Mouse (Mus musculus) neural tube, embryonic 15.5 days (tissue): ENCODE measurements at regions not wholly inside any gene's neighbourhood (a gene's known extent, or its start where the extent isn't known, plus 50 kb on each side); places are given as distances from the start of the nearest gene placed in this dataset.

Experiments
- ATAC-seq: fragments of 200-750 bp; cut with Nextera tagmentation; 2 replicates; pipeline ENCODE4 v1.8.0; 2017; ENCODE audit warnings: mild to moderate bottlenecking, moderate TSS enrichment, moderate library complexity; ENCODE audit not compliant: low FRiP score
- H3K27ac ChIP-seq: fragments of 300-500 bp; sonication (generic); replicated peaks from 2 replicates; pipeline ENCODE4 v1.5.1; 2015; ENCODE audit warnings: mild to moderate bottlenecking, inconsistent platforms
- H3K27me3 ChIP-seq: fragments of 300-500 bp; sonication (generic); replicated peaks from 2 replicates; pipeline ENCODE4 v1.6.1; 2015; ENCODE audit warnings: inconsistent platforms
- H3K36me3 ChIP-seq: fragments of 300-500 bp; sonication (generic); 2 replicates; pipeline ENCODE4 v1.6.1; 2015; ENCODE audit warnings: inconsistent platforms
- H3K4me1 ChIP-seq: fragments of 300-500 bp; sonication (generic); 2 replicates; pipeline ENCODE4 v1.6.1; 2015; ENCODE audit warnings: inconsistent platforms
- H3K4me2 ChIP-seq: fragments of 300-500 bp; sonication (generic); 2 replicates; pipeline ENCODE4 v1.6.1; 2015; ENCODE audit warnings: inconsistent platforms, mild to moderate bottlenecking, moderate library complexity
- H3K4me3 ChIP-seq: fragments of 300-500 bp; sonication (generic); replicated peaks from 2 replicates; pipeline ENCODE4 v1.5.1; 2015; ENCODE audit warnings: mild to moderate bottlenecking, inconsistent platforms
- H3K9ac ChIP-seq: fragments of 300-500 bp; sonication (generic); replicated peaks from 2 replicates; pipeline ENCODE4 v1.6.1; 2015; ENCODE audit warnings: mild to moderate bottlenecking, inconsistent platforms
- H3K9me3 ChIP-seq: fragments of 300-500 bp; sonication (generic); replicated peaks from 2 replicates; pipeline ENCODE4 v1.6.1; 2016; ENCODE audit warnings: inconsistent platforms
- WGBS: fragments of 180-500 bp; shearing (Covaris S2); methylation state at CpG from one replicate; pipeline ENCODE4 v1.1.7; 2015; ENCODE audit warnings: mixed read lengths; 5-methylcytosine and 5-hydroxymethylcytosine counted together

DNA sequence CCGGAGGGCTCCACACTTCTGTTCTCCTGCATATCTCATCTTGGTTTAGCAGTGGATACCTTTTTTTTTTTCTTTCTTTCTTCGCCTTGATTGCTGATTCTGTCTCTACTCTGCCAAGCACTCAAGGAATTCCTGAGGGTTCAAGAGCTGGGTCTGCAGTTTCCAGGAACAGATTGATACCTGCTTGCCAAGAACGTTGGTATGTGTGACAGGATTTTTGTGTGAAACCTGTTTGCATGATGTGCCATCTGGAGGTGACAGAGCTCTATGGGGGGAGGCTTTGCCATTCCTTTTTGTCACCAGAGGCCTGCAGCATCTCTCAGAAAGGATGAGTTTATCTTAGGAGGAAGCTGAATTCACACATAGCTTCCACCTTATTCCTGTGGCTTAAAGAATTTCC, 255.6 kb upstream of the Tas2r119 start:
- Histone ChIP-seq H3K4me3 (no peak overlapping the region), H3K27ac (no peak overlapping the region), H3K9ac (no peak overlapping the region), H3K4me1 (no peaks in the 10 kb centered on the region), H3K9me3 (no peaks in the 10 kb centered on the region), H3K4me2 (no peak overlapping the region), H3K36me3 (no peaks in the 10 kb centered on the region), H3K27me3 (no peaks in the 10 kb centered on the region)
- WGBS, result 89% methylated on average over 3 of the region's 3 CpGs
- no peak for ATAC-seq

GRCm38 (mm10) chr15:31960301-31960700, 216.8 kb upstream of the Tas2r119 start:
- H3K4me2 ChIP-seq, result no peak overlapping the region
- H3K9ac ChIP-seq, result no peak overlapping the region
- no peak overlapping the region for H3K27ac ChIP-seq
- no peak overlapping the region for H3K4me3 ChIP-seq
- no peaks in the 10 kb centered on the region for H3K36me3 ChIP-seq
- H3K27me3 ChIP-seq, result no peaks in the 10 kb centered on the region
- ATAC-seq, result no peak
- 84% methylated on average over 4 of the region's 4 CpGs for WGBS
- H3K9me3 ChIP-seq, result no peaks in the 10 kb centered on the region
- H3K4me1 ChIP-seq, result no peaks in the 10 kb centered on the region

DNA sequence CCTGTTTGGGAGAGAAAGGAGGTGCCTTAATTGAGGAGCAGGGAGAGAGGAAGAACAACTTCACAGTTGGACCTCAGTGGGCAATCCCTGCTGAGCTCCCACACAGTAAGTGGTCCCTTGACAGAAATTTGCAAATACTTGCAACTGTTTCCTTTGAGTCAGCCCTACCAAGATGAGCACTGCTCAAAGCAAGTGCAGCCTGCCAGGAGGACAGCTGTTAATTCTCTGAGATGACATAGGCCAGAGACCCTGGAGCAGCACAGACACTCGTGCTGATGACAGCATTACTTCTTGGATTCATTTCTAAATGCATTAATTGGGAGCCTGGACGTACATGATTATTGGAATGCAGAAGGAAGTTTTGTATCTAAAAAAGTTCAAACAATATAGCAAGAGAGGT, 215.1 kb upstream of the Tas2r119 start:
- Histone ChIP-seq H3K9me3 (no peaks in the 10 kb centered on the region), H3K4me1 (no peaks in the 10 kb centered on the region), H3K27me3 (no peaks in the 10 kb centered on the region), H3K36me3 (no peaks in the 10 kb centered on the region), H3K9ac (no peak overlapping the region), H3K4me3 (no peak overlapping the region), H3K27ac (no peak overlapping the region), H3K4me2 (no peak overlapping the region)
- WGBS, result 64% methylated on average over 2 of the region's 2 CpGs
- no peak for ATAC-seq

GRCm38 (mm10) chr15:31964911-31965310, 212.2 kb upstream of the Tas2r119 start:
- no peak overlapping the region for H3K4me3 ChIP-seq

DNA sequence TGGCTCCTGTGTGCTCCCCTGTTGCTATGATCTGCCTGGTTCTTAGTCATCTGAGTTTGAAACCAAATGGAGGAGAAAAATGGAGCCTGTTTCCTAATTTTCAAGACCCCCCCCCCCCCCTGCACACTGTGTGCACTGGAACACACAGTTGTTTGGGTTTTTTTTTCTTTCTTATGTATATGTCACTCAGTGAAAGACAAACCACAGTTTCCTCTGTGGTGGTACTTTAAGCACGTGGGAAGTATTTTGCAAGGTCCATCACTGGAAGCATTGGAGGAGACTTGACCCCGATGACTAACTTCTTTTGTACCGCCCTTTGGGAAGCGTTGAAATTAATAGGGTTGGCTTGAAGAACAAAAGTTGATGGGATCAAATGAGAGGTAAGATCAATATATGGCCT, 211.5 kb upstream of the Tas2r119 start:
- Histone ChIP-seq H3K27ac (no peak overlapping the region), H3K9ac (no peak overlapping the region), H3K36me3 (no peaks in the 10 kb centered on the region), H3K9me3 (no peaks in the 10 kb centered on the region), H3K27me3 (no peaks in the 10 kb centered on the region), H3K4me1 (no peaks in the 10 kb centered on the region), H3K4me3 (no peak overlapping the region), H3K4me2 (no peak overlapping the region)
- 90% methylated on average over 4 of the region's 4 CpGs for WGBS
- ATAC-seq, result no peak

More at GRCm38 (mm10) chr15:31964911-31965310, 212.2 kb upstream of the Tas2r119 start:
- Histone ChIP-seq H3K9me3 (no peaks in the 10 kb centered on the region), H3K4me2 (no peak overlapping the region), H3K27ac (no peak overlapping the region), H3K36me3 (no peaks in the 10 kb centered on the region), H3K4me1 (no peaks in the 10 kb centered on the region), H3K9ac (no peak overlapping the region), H3K27me3 (no peaks in the 10 kb centered on the region)
- no peak for ATAC-seq
- 92% methylated on average over 6 of the region's 6 CpGs for WGBS

DNA sequence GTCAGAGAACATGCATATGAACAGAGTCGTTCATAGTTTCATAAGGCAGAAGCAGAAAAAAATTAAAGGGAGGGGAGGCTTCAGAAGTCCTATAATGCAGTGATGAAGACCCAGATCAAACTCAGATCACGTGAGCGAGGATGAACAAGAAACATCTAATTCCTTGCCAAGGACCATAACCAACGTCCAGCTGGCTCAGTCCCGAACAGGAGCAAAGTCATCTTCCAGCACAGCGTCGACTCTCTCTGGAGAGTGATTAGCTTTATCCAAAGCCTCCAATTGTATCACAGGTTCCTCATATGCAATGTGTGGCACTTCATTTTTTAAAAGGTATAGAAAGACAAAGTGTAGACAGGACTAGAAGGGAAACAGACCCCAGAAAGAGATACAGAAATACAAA, 204.2 kb upstream of the Tas2r119 start:
- Histone ChIP-seq H3K4me1 (no peaks in the 10 kb centered on the region), H3K9ac (no peak overlapping the region), H3K9me3 (no peaks in the 10 kb centered on the region), H3K4me2 (no peak overlapping the region), H3K27ac (no peak overlapping the region), H3K27me3 (no peaks in the 10 kb centered on the region), H3K36me3 (no peaks in the 10 kb centered on the region), H3K4me3 (no peak overlapping the region)
- whole genome bisulfite sequencing, result 86% methylated on average over 7 of the region's 7 CpGs
- ATAC-seq, result no peak

DNA sequence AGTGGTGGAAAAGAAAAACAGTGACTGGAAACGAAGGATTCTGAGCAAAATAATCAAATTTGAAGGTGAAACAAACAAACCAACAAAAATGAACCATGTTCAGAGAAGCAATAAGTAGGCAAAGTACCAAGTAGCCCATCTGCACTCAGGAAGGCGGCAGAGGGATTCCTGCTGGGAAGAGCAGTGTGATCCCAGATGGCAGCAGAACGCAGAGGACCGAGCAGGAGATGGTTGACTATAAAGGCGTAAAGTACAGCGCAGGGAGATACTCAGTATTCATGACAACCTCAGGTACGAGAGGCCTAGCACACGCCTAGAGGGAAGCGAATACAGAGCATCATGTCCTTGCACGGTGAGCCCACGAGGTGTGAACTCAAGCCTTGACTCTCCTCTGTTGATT, 203.2 kb upstream of the Tas2r119 start:
- no peaks in the 10 kb centered on the region for H3K4me1 ChIP-seq
- H3K27me3 ChIP-seq, result no peaks in the 10 kb centered on the region
- no peak overlapping the region for H3K9ac ChIP-seq
- H3K4me3 ChIP-seq, result no peak overlapping the region
- H3K9me3 ChIP-seq, result no peaks in the 10 kb centered on the region
- H3K27ac ChIP-seq, result no peak overlapping the region
- no peaks in the 10 kb centered on the region for H3K36me3 ChIP-seq
- 77% methylated on average over 11 of the region's 11 CpGs for WGBS
- no peak overlapping the region for H3K4me2 ChIP-seq
- no peak for ATAC-seq

DNA sequence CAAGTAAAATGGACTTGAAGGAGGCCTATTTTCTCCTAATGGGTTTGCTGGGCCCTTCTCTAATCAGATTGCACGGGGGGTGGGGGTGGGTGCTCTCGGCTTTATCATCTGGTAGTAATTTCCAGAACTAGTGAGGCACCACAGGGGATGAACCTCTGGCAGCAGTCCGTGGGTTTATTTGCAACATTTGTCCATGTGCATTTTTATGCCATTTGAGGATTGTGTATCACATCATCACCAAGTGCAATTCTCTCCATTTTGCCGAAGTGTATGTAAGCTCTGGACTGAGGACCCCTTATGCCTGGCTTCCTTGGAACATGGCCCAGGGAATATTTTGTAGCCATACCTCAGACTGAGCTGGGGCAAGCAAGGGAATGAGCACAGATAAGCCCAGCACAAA, 200.6 kb upstream of the Tas2r119 start:
- Histone ChIP-seq H3K4me3 (no peak overlapping the region), H3K4me2 (no peak overlapping the region), H3K27me3 (no peaks in the 10 kb centered on the region), H3K36me3 (no peaks in the 10 kb centered on the region), H3K4me1 (no peaks in the 10 kb centered on the region; the same call in 1 of the 2 replicates), H3K9ac (no peak overlapping the region), H3K9me3 (no peaks in the 10 kb centered on the region), H3K27ac (no peak overlapping the region)
- no peak for ATAC-seq
- 41% methylated on average over 4 of the region's 4 CpGs for WGBS

GRCm38 (mm10) chr15:31977563-31977962, 199.5 kb upstream of the Tas2r119 start:
- no peak for ATAC-seq

GRCm38 (mm10) chr15:31979961-31980360, 197.1 kb upstream of the Tas2r119 start:
- Histone ChIP-seq H3K36me3 (no peaks in the 10 kb centered on the region), H3K9me3 (no peaks in the 10 kb centered on the region), H3K4me2 (no peak overlapping the region), H3K27ac (no peak overlapping the region), H3K9ac (no peak overlapping the region), H3K4me3 (no peak overlapping the region), H3K4me1 (no peaks in the 10 kb centered on the region; the same call in 1 of the 2 replicates), H3K27me3 (no peaks in the 10 kb centered on the region)
- 16% methylated on average over 7 of the region's 7 CpGs for WGBS
- ATAC-seq, result no peak

More at GRCm38 (mm10) chr15:31977563-31977962, 199.5 kb upstream of the Tas2r119 start:
- Histone ChIP-seq H3K36me3 (no peaks in the 10 kb centered on the region), H3K4me2 (no peak overlapping the region), H3K9me3 (no peaks in the 10 kb centered on the region), H3K4me1 (no peaks in the 10 kb centered on the region; the same call in 1 of the 2 replicates), H3K27me3 (no peaks in the 10 kb centered on the region), H3K4me3 (no peak overlapping the region), H3K27ac (no peak overlapping the region), H3K9ac (no peak overlapping the region)
- 89% methylated on average over 3 of the region's 3 CpGs for WGBS

DNA sequence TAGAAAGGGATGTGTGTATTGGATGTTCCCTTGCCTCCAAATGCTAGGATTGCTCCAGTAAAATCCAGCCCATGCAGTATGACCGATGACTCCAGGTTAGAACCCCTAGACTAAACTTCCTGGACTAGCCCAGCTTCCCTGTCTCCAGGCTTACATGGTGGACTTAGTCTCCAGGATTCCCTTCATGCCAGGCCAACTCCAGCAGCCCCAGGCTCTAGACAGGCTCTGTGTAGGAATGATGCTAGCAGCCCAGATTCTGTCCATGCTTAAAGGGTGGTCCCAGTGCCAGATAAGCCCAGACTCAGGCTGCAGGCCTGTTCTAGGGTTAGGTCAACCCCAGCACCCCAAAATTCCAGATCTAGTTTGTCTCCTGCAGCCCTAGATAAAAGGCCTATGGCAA, 196.3 kb upstream of the Tas2r119 start:
- Histone ChIP-seq H3K4me2 (no peak overlapping the region), H3K9me3 (no peaks in the 10 kb centered on the region), H3K27ac (no peak overlapping the region), H3K9ac (no peak overlapping the region), H3K27me3 (no peaks in the 10 kb centered on the region), H3K36me3 (no peaks in the 10 kb centered on the region), H3K4me1 (no peaks in the 10 kb centered on the region; the same call in 1 of the 2 replicates), H3K4me3 (no peak overlapping the region)
- 87% methylated on average over 1 of the region's 1 CpGs for WGBS
- no peak for ATAC-seq

- H3K4me2 ChIP-seq, result no peak overlapping the region
- ATAC-seq, result no peak
- H3K9me3 ChIP-seq, result no peaks in the 10 kb centered on the region
- WGBS, result 75% methylated on average over 3 of the region's 3 CpGs
- no peak overlapping the region for H3K4me3 ChIP-seq
- no peak overlapping the region for H3K27ac ChIP-seq
- no peaks in the 10 kb centered on the region for H3K36me3 ChIP-seq
- peaks cover 9% of the 10 kb centered on the region; the same call in 1 of the 2 replicates for H3K4me1 ChIP-seq
- no peak overlapping the region for H3K9ac ChIP-seq
- no peaks in the 10 kb centered on the region for H3K27me3 ChIP-seq
Observed at GRCm38 (mm10) chr15:31987291-31987690, 189.8 kb upstream of the Tas2r119 start.

- no peak overlapping the region for H3K4me3 ChIP-seq
- H3K27me3 ChIP-seq, result no peaks in the 10 kb centered on the region
- no peak overlapping the region for H3K4me2 ChIP-seq
- H3K4me1 ChIP-seq, result peaks cover 9% of the 10 kb centered on the region; the same call in 1 of the 2 replicates
- H3K9me3 ChIP-seq, result no peaks in the 10 kb centered on the region
- ATAC-seq, result 0 out of 2 replicates have a peak, but pooled peaks have one; percentile 39
- no peaks in the 10 kb centered on the region for H3K36me3 ChIP-seq
- H3K27ac ChIP-seq, result no peak overlapping the region
- H3K9ac ChIP-seq, result no peak overlapping the region
- 62% methylated on average over 2 of the region's 2 CpGs for WGBS
Observed at GRCm38 (mm10) chr15:31989093-31989492, 188.0 kb upstream of the Tas2r119 start.
